Mouse (Mus musculus): ENCODE data around the gene Hspa12a. TPM values are rescaled to one million over a fixed set of nuclear protein-coding genes. Genes with fewer than 3 reads are reported as not detected.

Gene Hspa12a
- polyA plus RNA-seq (2021; fragmentation: Nextera tagmentation): 26.8 and 40.9 TPM in 2 replicates
- long read RNA-seq, experiment 1, full-length matches to known transcripts: 83 of 203 reads
- long read RNA-seq, experiment 1, partial matches to known transcripts: 22 of 203 reads
- long read RNA-seq, experiment 1, other reads (novel, unspliced or antisense): 98 of 203 reads
- long read RNA-seq, experiment 2, full-length matches to known transcripts: 8 of 69 reads
- long read RNA-seq, experiment 2, partial matches to known transcripts: 3 of 69 reads
- long read RNA-seq, experiment 2, other reads (novel, unspliced or antisense): 58 of 69 reads

GRCm38 (mm10) chr19:58942841-58943828 is at the start of gene Hspa12a, which contains the start of gene Eno4:
TSS of gene Hspa12a (minus strand) at chr19:58943654.
TSS of gene Eno4 (plus strand) at chr19:58943425.

GRCm38 (mm10) chr19:58794284-58794683 is 149.2 kb downstream of the Hspa12a start, which contains the start of gene 1700019N19Rik:
TSS of gene 1700019N19Rik (minus strand) at chr19:58794461.

DNA sequence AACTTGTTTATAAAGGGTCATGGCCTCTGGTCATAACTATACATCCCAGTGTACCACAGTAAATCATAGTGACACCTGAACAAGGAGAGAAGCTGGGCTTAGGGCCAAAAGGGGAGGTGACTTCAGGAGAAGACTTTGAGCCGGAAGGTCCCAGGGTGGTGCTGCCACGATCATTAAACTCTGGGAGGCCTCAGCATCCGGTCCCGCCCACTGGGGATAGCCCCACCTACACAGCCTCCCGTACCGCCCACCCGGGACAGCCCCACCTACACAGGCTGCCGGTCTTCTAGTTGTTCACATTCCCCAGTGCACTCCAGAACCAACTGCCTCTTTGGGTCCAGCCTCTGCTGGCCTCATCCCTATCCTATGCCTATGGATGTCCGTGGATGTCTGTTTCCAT is 184.0 kb downstream of the Hspa12a start, which contains the start of gene Pnliprp2:
Gene Pnliprp2, plus strand, starts transcription at position 297 of the 400 bp plus-strand sequence.

Other genes with a start within 250 kb of the Hspa12a start
- not detected in 2 replicates for gene Pnliprp1, start 214.8 kb downstream of the Hspa12a start, polyA plus RNA-seq (2021; fragmentation: Nextera tagmentation)
- not detected in 2 replicates for gene Pnliprp2, start 183.9 kb downstream of the Hspa12a start, polyA plus RNA-seq (2021; fragmentation: Nextera tagmentation)
- not detected in 2 replicates for gene 1700019N19Rik, start 149.2 kb downstream of the Hspa12a start, polyA plus RNA-seq (2021; fragmentation: Nextera tagmentation)
- gene Eno4, start 229 bp downstream of the Hspa12a start, polyA plus RNA-seq (2021; fragmentation: Nextera tagmentation): 0.69 and 1.1 TPM in 2 replicates
- gene Shtn1, start 132.4 kb upstream of the Hspa12a start, polyA plus RNA-seq (2021; fragmentation: Nextera tagmentation): 3.3 and 5.9 TPM in 2 replicates
- 0.20 and 0.43 TPM in 2 replicates for gene Vax1, start 226.4 kb upstream of the Hspa12a start, polyA plus RNA-seq (2021; fragmentation: Nextera tagmentation)

Measured in left cerebral cortex, adult 6 months (tissue).